9 mouse cellular contexts compared by ENCODE assay signal in genomic region chr3:79995726-79996125, GRCm38 (mm10).
A peak's percentile ranks its signal among the peaks of the same experiment; 100 is the strongest.
DNase-seq lines count a peak whose midpoint lies in the region; ATAC-seq and TF ChIP-seq lines count a peak whose summit lies in the region.
"Had no signal": no experiment of that assay in that cellular context is flagged by ENCODE, and none has a peak within 500 bp of the region (broad histone marks: within the 10 kb centered on the region; RNA-seq: fewer than 3 reads in every experiment).

No protein-coding gene starts in this region.

- no peaks in the 10 kb centered on the region for H3K9me3 ChIP-seq in lung, embryonic 14.5 days (ENCODE audit: low read depth, low read length)
- no peaks in the 10 kb centered on the region for H3K9me3 ChIP-seq in stomach, embryonic 15.5 days
- H3K9me3 ChIP-seq in hindbrain, embryonic 16.5 days (ENCODE audit: control insufficient read depth, low read length), result no peaks in the 10 kb centered on the region

- peaks cover 10% of the 10 kb centered on the region for H3K4me1 ChIP-seq in lung, embryonic 14.5 days (ENCODE audit: insufficient read depth)
- H3K4me1 ChIP-seq in stomach, embryonic 15.5 days, result no peaks in the 10 kb centered on the region
- H3K4me1 ChIP-seq in hindbrain, embryonic 16.5 days (ENCODE audit: control insufficient read depth, insufficient read depth, low read depth, low read length), result no peaks in the 10 kb centered on the region

- H3K36me3 ChIP-seq in lung, embryonic 14.5 days (ENCODE audit: insufficient read depth), result no peaks in the 10 kb centered on the region
- no peaks in the 10 kb centered on the region for H3K36me3 ChIP-seq in stomach, embryonic 15.5 days
- no peaks in the 10 kb centered on the region for H3K36me3 ChIP-seq in hindbrain, embryonic 16.5 days (ENCODE audit: control insufficient read depth, insufficient read depth, low read length)

- H3K4me3 ChIP-seq in lung, embryonic 14.5 days (ENCODE audit: low read depth, low read length), result no peak overlapping the region
- H3K4me3 ChIP-seq in stomach, embryonic 15.5 days (replicated peaks), result no peak overlapping the region
- H3K4me3 ChIP-seq in hindbrain, embryonic 16.5 days (ENCODE audit: low read length), result no peak overlapping the region

- 72% methylated on average over 6 of the region's 6 CpGs for WGBS in lung, embryonic 14.5 days
- 76% methylated on average over 6 of the region's 6 CpGs for WGBS in stomach, embryonic 15.5 days
- whole genome bisulfite sequencing in hindbrain, embryonic 16.5 days, result 85% methylated on average over 6 of the region's 6 CpGs

- no peak for DNase-seq in lung, embryonic 14.5 days
- no peak for DNase-seq in lung, postnatal 14 days
- DNase-seq in adrenal gland, postnatal 10 days, result peak; percentile 26
- no peak for DNase-seq in cerebellum, adult 11 months

- TF ChIP-seq CTCF in lung, embryonic 14.5 days (IDR thresholded peaks at IDR 0.05; ENCODE audit: low read depth), result no peak

- H3K27ac ChIP-seq in lung, embryonic 14.5 days (ENCODE audit: low read depth), result no peak overlapping the region
- no peak overlapping the region for H3K27ac ChIP-seq in stomach, embryonic 15.5 days
- no peak overlapping the region for H3K27ac ChIP-seq in hindbrain, embryonic 16.5 days (ENCODE audit: low read depth, low read length)
- H3K27ac ChIP-seq: kidney, postnatal 0 days had no signal

- H3K27me3 ChIP-seq in lung, embryonic 14.5 days (ENCODE audit: insufficient read depth, low read length), result no peaks in the 10 kb centered on the region
- no peaks in the 10 kb centered on the region for H3K27me3 ChIP-seq in stomach, embryonic 15.5 days (replicated peaks)
- H3K27me3 ChIP-seq in hindbrain, embryonic 16.5 days (replicated peaks; ENCODE audit: control insufficient read depth, insufficient read depth, low read length), result no peaks in the 10 kb centered on the region

- no peak overlapping the region for H3K4me2 ChIP-seq in lung, embryonic 14.5 days
- H3K4me2 ChIP-seq in stomach, embryonic 15.5 days, result no peak overlapping the region
- no peak overlapping the region for H3K4me2 ChIP-seq in hindbrain, embryonic 16.5 days (ENCODE audit: low read length)

- no peak overlapping the region for H3K9ac ChIP-seq in lung, embryonic 14.5 days
- H3K9ac ChIP-seq in stomach, embryonic 15.5 days, result no peak overlapping the region
- no peak overlapping the region for H3K9ac ChIP-seq in hindbrain, embryonic 16.5 days (ENCODE audit: low read depth, low read length)

- peak; percentile 70 for ATAC-seq in lung, embryonic 14.5 days (ENCODE audit: insufficient read depth)
- peak; percentile 53 for ATAC-seq in granulocyte monocyte progenitor cell, adult 5-6 weeks (replicated peaks; ENCODE audit: poor library complexity, severe bottlenecking)
- ATAC-seq in stomach, embryonic 15.5 days (ENCODE audit: insufficient read depth, low FRiP score, low read depth), result peak; percentile 86
- ATAC-seq in hindbrain, embryonic 16.5 days, result no peak
- ATAC-seq: lung, postnatal 0 days had no signal
